Mouse (Mus musculus): ENCODE data around the gene Cd48. TPM values are rescaled to one million over a fixed set of nuclear protein-coding genes. Genes with fewer than 3 reads are reported as not detected.
"Not testable (repeated sequence)": the region's sequence is repeated elsewhere in the genome, so short reads cannot be mapped to it uniquely, and the experiment has no call there.

The Cd48 gene
- polyA plus RNA-seq, 1 experiment from 2014 or later = 4.4 TPM

- WGBS = 82% methylated on average over 5 of the region's 5 CpGs
- no peaks in the 10 kb centered on the region for H3K36me3 ChIP-seq (ENCODE audit: control insufficient read depth, insufficient read depth, low read length)
Measured at GRCm38 (mm10) chr1:171652734-171653133, 29.1 kb upstream of the Cd48 start, which contains the start of gene Slamf7. Gene Slamf7 (minus strand): TSS chr1:171653035.

DNA sequence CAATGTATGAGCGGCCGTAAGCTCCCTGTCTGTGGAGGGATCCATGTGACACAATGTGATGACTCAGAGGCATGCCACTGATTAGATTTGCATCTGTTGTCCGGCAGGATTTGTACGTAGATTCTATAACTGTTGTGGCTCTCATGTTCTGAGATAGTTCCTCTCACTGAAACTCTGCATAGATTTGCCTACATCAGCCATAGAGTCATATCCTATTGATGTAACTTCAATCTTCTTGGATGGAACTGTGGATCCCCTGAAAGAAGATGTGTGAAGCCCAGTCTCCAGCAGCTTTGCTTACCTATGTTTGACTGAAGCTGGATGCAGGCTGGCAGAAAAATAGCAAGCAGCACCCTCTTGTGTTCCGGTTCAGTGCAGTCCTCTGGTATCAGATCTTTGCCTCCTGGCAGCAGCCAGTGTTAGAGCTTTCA lies 23.2 kb upstream of the Cd48 start:
- H3K4me1 ChIP-seq (ENCODE audit: control insufficient read depth, insufficient read depth, low read length) = no peaks in the 10 kb centered on the region
- H3K4me3 ChIP-seq (ENCODE audit: low read length) = no peak overlapping the region
- no peak overlapping the region for H3K27ac ChIP-seq (ENCODE audit: low read length)
- no peaks in the 10 kb centered on the region for H3K36me3 ChIP-seq (ENCODE audit: control insufficient read depth, insufficient read depth, low read length)
- no peaks in the 10 kb centered on the region for H3K9me3 ChIP-seq (ENCODE audit: control insufficient read depth, low read length)
- H3K9ac ChIP-seq (ENCODE audit: low read depth, low read length) = no peak overlapping the region
- WGBS = 66% methylated on average over 5 of the region's 5 CpGs
- no peak overlapping the region for H3K4me2 ChIP-seq (ENCODE audit: low read depth, low read length)
- no peak for ATAC-seq
- H3K27me3 ChIP-seq (replicated peaks; ENCODE audit: control insufficient read depth, insufficient read depth, low read length) = no peaks in the 10 kb centered on the region

More at GRCm38 (mm10) chr1:171652734-171653133, 29.1 kb upstream of the Cd48 start, which contains the start of gene Slamf7:
- no peak for ATAC-seq
- no peaks in the 10 kb centered on the region for H3K27me3 ChIP-seq (replicated peaks; ENCODE audit: control insufficient read depth, insufficient read depth, low read length)
- H3K9ac ChIP-seq (ENCODE audit: low read depth, low read length) = no peak within 1 kb of the TSS
- H3K4me2 ChIP-seq (ENCODE audit: low read depth, low read length) = no peak within 1 kb of the TSS
- H3K27ac ChIP-seq (ENCODE audit: low read length) = no peak within 1 kb of the TSS
- H3K9me3 ChIP-seq (ENCODE audit: control insufficient read depth, low read length) = no peaks in the 10 kb centered on the region
- H3K4me3 ChIP-seq (ENCODE audit: low read length) = no peak within 1 kb of the TSS
- no peaks in the 10 kb centered on the region for H3K4me1 ChIP-seq (ENCODE audit: control insufficient read depth, insufficient read depth, low read length)

- Histone ChIP-seq H3K4me3 (ENCODE audit: low read length) (no peak overlapping the region), H3K4me2 (ENCODE audit: low read depth, low read length) (no peak overlapping the region)
- 84% methylated on average over 1 of the region's 1 CpGs for WGBS
Measured at GRCm38 (mm10) chr1:171660423-171660822, 21.4 kb upstream of the Cd48 start.

GRCm38 (mm10) chr1:171661482-171661881 lies 20.3 kb upstream of the Cd48 start:
- WGBS = 78% methylated on average over 2 of the region's 2 CpGs
- no peak overlapping the region for H3K27ac ChIP-seq (ENCODE audit: low read length)
- no peak for ATAC-seq
- no peaks in the 10 kb centered on the region for H3K9me3 ChIP-seq (ENCODE audit: control insufficient read depth, low read length)
- no peaks in the 10 kb centered on the region for H3K36me3 ChIP-seq (ENCODE audit: control insufficient read depth, insufficient read depth, low read length)
- no peak overlapping the region for H3K9ac ChIP-seq (ENCODE audit: low read depth, low read length)
- no peaks in the 10 kb centered on the region for H3K27me3 ChIP-seq (replicated peaks; ENCODE audit: control insufficient read depth, insufficient read depth, low read length)
- H3K4me2 ChIP-seq (ENCODE audit: low read depth, low read length) = no peak overlapping the region
- no peak overlapping the region for H3K4me3 ChIP-seq (ENCODE audit: low read length)
- H3K4me1 ChIP-seq (ENCODE audit: control insufficient read depth, insufficient read depth, low read length) = no peaks in the 10 kb centered on the region

More at GRCm38 (mm10) chr1:171660423-171660822, 21.4 kb upstream of the Cd48 start:
- H3K9me3 ChIP-seq (ENCODE audit: control insufficient read depth, low read length) = no peaks in the 10 kb centered on the region
- no peaks in the 10 kb centered on the region for H3K36me3 ChIP-seq (ENCODE audit: control insufficient read depth, insufficient read depth, low read length)
- H3K27ac ChIP-seq (ENCODE audit: low read length) = no peak overlapping the region
- H3K9ac ChIP-seq (ENCODE audit: low read depth, low read length) = no peak overlapping the region
- no peak for ATAC-seq
- no peaks in the 10 kb centered on the region for H3K4me1 ChIP-seq (ENCODE audit: control insufficient read depth, insufficient read depth, low read length)
- no peaks in the 10 kb centered on the region for H3K27me3 ChIP-seq (replicated peaks; ENCODE audit: control insufficient read depth, insufficient read depth, low read length)

GRCm38 (mm10) chr1:171663757-171664156 lies 18.1 kb upstream of the Cd48 start:
- ATAC-seq = no peak
- Histone ChIP-seq H3K36me3 (ENCODE audit: control insufficient read depth, insufficient read depth, low read length) (no peaks in the 10 kb centered on the region), H3K27me3 (replicated peaks; ENCODE audit: control insufficient read depth, insufficient read depth, low read length) (no peaks in the 10 kb centered on the region), H3K4me2 (ENCODE audit: low read depth, low read length) (no peak overlapping the region), H3K4me3 (ENCODE audit: low read length) (no peak overlapping the region), H3K27ac (ENCODE audit: low read length) (no peak overlapping the region), H3K9ac (ENCODE audit: low read depth, low read length) (no peak overlapping the region), H3K9me3 (ENCODE audit: control insufficient read depth, low read length) (no peaks in the 10 kb centered on the region), H3K4me1 (ENCODE audit: control insufficient read depth, insufficient read depth, low read length) (no peaks in the 10 kb centered on the region)
- WGBS = 89% methylated on average over 2 of the region's 2 CpGs

DNA sequence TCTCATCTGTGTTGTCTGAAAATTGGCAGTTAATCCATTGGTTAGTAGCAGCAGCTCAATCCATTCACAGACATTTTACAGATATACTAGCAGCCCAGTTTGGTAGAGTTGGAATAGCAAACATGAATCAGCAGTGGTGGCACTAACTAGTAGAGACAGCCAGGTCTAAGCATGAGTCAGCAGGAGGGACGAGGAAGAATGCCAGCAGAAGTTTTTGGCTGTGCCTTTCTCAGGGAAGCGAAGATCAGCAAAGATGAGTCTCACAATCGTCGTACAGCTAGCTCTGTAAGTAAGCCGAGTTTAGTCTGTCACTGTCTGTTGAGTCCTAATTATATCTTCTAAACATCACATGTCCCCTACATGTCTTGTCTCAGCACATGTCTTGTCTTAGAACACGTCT lies 15.5 kb upstream of the Cd48 start:
- WGBS = 86% methylated on average over 6 of the region's 6 CpGs
- H3K9me3 ChIP-seq (ENCODE audit: control insufficient read depth, low read length) = no peaks in the 10 kb centered on the region
- H3K4me2 ChIP-seq (ENCODE audit: low read depth, low read length) = no peak overlapping the region
- H3K4me1 ChIP-seq (ENCODE audit: control insufficient read depth, insufficient read depth, low read length) = no peaks in the 10 kb centered on the region
- no peaks in the 10 kb centered on the region for H3K36me3 ChIP-seq (ENCODE audit: control insufficient read depth, insufficient read depth, low read length)
- H3K4me3 ChIP-seq (ENCODE audit: low read length) = no peak overlapping the region
- H3K27ac ChIP-seq (ENCODE audit: low read length) = no peak overlapping the region
- no peak overlapping the region for H3K9ac ChIP-seq (ENCODE audit: low read depth, low read length)
- ATAC-seq = no peak
- no peaks in the 10 kb centered on the region for H3K27me3 ChIP-seq (replicated peaks; ENCODE audit: control insufficient read depth, insufficient read depth, low read length)

DNA sequence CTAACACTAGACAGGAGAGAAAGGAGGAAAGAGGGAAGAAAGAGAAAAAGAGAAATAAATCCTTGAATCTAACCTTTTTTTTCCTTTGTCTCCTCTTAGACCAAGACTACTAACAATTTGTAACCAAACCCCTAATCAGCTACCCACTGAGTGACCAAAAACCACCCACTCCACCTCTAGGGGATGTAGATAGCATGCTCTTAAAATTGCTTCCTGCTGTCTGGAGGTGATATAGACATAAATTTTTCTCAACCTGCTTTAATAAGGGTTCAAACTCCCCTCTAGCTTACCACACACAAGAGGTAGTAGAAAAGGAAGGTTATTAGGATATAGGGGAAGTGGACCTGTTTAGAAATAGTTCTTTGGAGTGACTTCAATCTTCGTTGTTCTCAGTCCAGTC lies 14.6 kb upstream of the Cd48 start:
- no peak for ATAC-seq
- Histone ChIP-seq H3K4me2 (ENCODE audit: low read depth, low read length) (no peak overlapping the region), H3K4me3 (ENCODE audit: low read length) (no peak overlapping the region), H3K9ac (ENCODE audit: low read depth, low read length) (no peak overlapping the region), H3K4me1 (ENCODE audit: control insufficient read depth, insufficient read depth, low read length) (no peaks in the 10 kb centered on the region), H3K36me3 (ENCODE audit: control insufficient read depth, insufficient read depth, low read length) (no peaks in the 10 kb centered on the region), H3K27ac (ENCODE audit: low read length) (no peak overlapping the region), H3K9me3 (ENCODE audit: control insufficient read depth, low read length) (no peaks in the 10 kb centered on the region), H3K27me3 (replicated peaks; ENCODE audit: control insufficient read depth, insufficient read depth, low read length) (no peaks in the 10 kb centered on the region)
- WGBS = 74% methylated on average over 1 of the region's 1 CpGs

GRCm38 (mm10) chr1:171672451-171672850 lies 9.4 kb upstream of the Cd48 start:
- not testable (repeated sequence) for H3K9me3 ChIP-seq (ENCODE audit: control insufficient read depth, low read length); H3K36me3 ChIP-seq (ENCODE audit: control insufficient read depth, insufficient read depth, low read length); H3K27ac ChIP-seq (ENCODE audit: low read length); H3K9ac ChIP-seq (ENCODE audit: low read depth, low read length); ATAC-seq; H3K4me1 ChIP-seq (ENCODE audit: control insufficient read depth, insufficient read depth, low read length); H3K4me3 ChIP-seq (ENCODE audit: low read length); H3K4me2 ChIP-seq (ENCODE audit: low read depth, low read length); H3K27me3 ChIP-seq (replicated peaks; ENCODE audit: control insufficient read depth, insufficient read depth, low read length)
- WGBS = 91% methylated on average over 2 of the region's 2 CpGs

DNA sequence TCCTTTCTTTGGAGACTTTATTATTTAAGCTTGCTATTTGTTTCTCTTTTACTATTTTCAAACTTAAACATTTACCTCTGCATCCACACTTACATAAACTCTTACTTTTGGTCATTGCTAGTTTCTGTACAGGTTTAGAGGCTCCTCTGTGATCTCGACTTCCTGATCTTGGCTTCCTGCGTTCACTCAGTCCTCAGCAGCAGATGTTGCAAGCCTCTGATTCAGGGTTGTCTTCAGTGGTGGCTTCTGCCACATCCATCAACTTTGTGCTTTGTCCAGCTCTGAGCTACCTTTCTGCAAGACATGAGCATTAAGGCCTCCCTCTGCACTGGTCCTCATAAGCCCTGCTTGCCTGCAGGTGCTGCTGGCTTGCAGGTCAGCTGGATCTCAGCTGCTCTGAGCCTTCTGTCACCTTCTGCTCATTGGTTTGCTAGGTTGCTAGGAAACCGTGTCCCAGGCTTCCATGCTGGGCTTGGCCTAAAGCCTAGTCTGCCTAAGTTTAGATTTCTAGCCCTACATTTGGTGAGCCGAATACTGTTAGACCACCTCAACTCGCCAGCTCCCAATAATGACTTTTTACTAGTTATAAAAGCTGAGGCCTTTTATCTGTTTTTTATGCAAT lies 8.8 kb upstream of the Cd48 start:
- Histone ChIP-seq H3K4me1 (ENCODE audit: control insufficient read depth, insufficient read depth, low read length) (no peaks in the 10 kb centered on the region), H3K4me2 (ENCODE audit: low read depth, low read length) (no peak overlapping the region), H3K36me3 (ENCODE audit: control insufficient read depth, insufficient read depth, low read length) (no peaks in the 10 kb centered on the region), H3K9me3 (ENCODE audit: control insufficient read depth, low read length) (no peaks in the 10 kb centered on the region), H3K27me3 (replicated peaks; ENCODE audit: control insufficient read depth, insufficient read depth, low read length) (no peaks in the 10 kb centered on the region), H3K9ac (ENCODE audit: low read depth, low read length) (no peak overlapping the region), H3K27ac (ENCODE audit: low read length) (no peak overlapping the region), H3K4me3 (ENCODE audit: low read length) (no peak overlapping the region)
- ATAC-seq = no peak
- WGBS = 71% methylated on average over 5 of the region's 5 CpGs

- Histone ChIP-seq H3K4me3 (ENCODE audit: low read length) (no peak overlapping the region), H3K4me1 (ENCODE audit: control insufficient read depth, insufficient read depth, low read length) (no peaks in the 10 kb centered on the region), H3K9me3 (ENCODE audit: control insufficient read depth, low read length) (no peaks in the 10 kb centered on the region), H3K36me3 (ENCODE audit: control insufficient read depth, insufficient read depth, low read length) (no peaks in the 10 kb centered on the region), H3K9ac (ENCODE audit: low read depth, low read length) (no peak overlapping the region), H3K4me2 (ENCODE audit: low read depth, low read length) (no peak overlapping the region), H3K27ac (ENCODE audit: low read length) (no peak overlapping the region), H3K27me3 (replicated peaks; ENCODE audit: control insufficient read depth, insufficient read depth, low read length) (no peaks in the 10 kb centered on the region)
- ATAC-seq = no peak
- 61% methylated on average over 1 of the region's 1 CpGs for WGBS
Measured at GRCm38 (mm10) chr1:171674467-171674866, 7.3 kb upstream of the Cd48 start.
